Mouse (Mus musculus): ENCODE results near the gene Hmx1. TPM values are rescaled to one million over a fixed set of nuclear protein-coding genes. Genes with fewer than 3 reads are reported as not detected.

The Hmx1 gene
- polyA plus RNA-seq, 2 experiments: not detected

GRCm38 (mm10) chr5:35387834-35388490, 946 bp upstream of the Hmx1 start:
- H3K4me2 ChIP-seq (ENCODE audit: low read depth): peak overlapping the region; percentile 37
- ATAC-seq (ENCODE audit: insufficient read depth) (no peak), DNase-seq (ENCODE audit: low read depth in 3 of 3, low spot score in 3 of 3) (no peak)
- no peaks in the 10 kb centered on the region for H3K4me1 ChIP-seq (replicated peaks; ENCODE audit: control insufficient read depth in 2 of 2, insufficient read depth in 2 of 2, low read length in 1 of 2)
- H3K4me3 ChIP-seq (ENCODE audit: insufficient read depth in 1 of 2, low read depth in 2 of 2, low read length in 2 of 2): peak overlapping the region in 1 of 2 experiments; percentile 27; a peak in 1 of 4 replicates
- no peaks in the 10 kb centered on the region for H3K36me3 ChIP-seq (replicated peaks; ENCODE audit: control insufficient read depth, insufficient read depth, low read depth)
- H3K9me3 ChIP-seq (ENCODE audit: control insufficient read depth, low read length): no peaks in the 10 kb centered on the region
- H3K27ac ChIP-seq: no peak overlapping the region
- H3K9ac ChIP-seq (replicated peaks): no peak overlapping the region
- WGBS (ENCODE audit: insufficient replicate concordance): 4% methylated on average over 38 of the region's 38 CpGs
- TF ChIP-seq EP300 (IDR thresholded peaks at IDR 0.05; ENCODE audit: low read depth): no peak
- no peak for TF ChIP-seq CTCF (IDR thresholded peaks at IDR 0.05; ENCODE audit: low read depth)
- peaks cover 97% of the 10 kb centered on the region for H3K27me3 ChIP-seq (ENCODE audit: control insufficient read depth, insufficient read depth, low read length)

- ATAC-seq (ENCODE audit: insufficient read depth) (no peak), DNase-seq (ENCODE audit: low read depth in 3 of 3, low spot score in 3 of 3) (no peak)
- H3K9me3 ChIP-seq (ENCODE audit: control insufficient read depth, low read length): no peaks in the 10 kb centered on the region
- H3K27ac ChIP-seq: no peak overlapping the region
- 2% methylated on average over 11 of the region's 11 CpGs for WGBS (ENCODE audit: insufficient replicate concordance)
- no peak overlapping the region for H3K4me3 ChIP-seq (ENCODE audit: insufficient read depth in 1 of 2, low read depth in 2 of 2, low read length in 2 of 2)
- no peaks in the 10 kb centered on the region for H3K4me1 ChIP-seq (replicated peaks; ENCODE audit: control insufficient read depth in 2 of 2, insufficient read depth in 2 of 2, low read length in 1 of 2)
- H3K27me3 ChIP-seq (ENCODE audit: control insufficient read depth, insufficient read depth, low read length): peaks cover 98% of the 10 kb centered on the region
- H3K36me3 ChIP-seq (replicated peaks; ENCODE audit: control insufficient read depth, insufficient read depth, low read depth): no peaks in the 10 kb centered on the region
- no peak overlapping the region for H3K9ac ChIP-seq (replicated peaks)
- H3K4me2 ChIP-seq (ENCODE audit: low read depth): no peak overlapping the region
- TF ChIP-seq CTCF (IDR thresholded peaks at IDR 0.05; ENCODE audit: low read depth) (no peak), EP300 (IDR thresholded peaks at IDR 0.05; ENCODE audit: low read depth) (no peak)
These were observed 533 bp downstream of the Hmx1 start for GRCm38 (mm10) chr5:35389441-35389840.

GRCm38 (mm10) chr5:35389915-35390314, 1.0 kb downstream of the Hmx1 start:
- Histone ChIP-seq H3K27ac (no peak overlapping the region), H3K36me3 (replicated peaks; ENCODE audit: control insufficient read depth, insufficient read depth, low read depth) (no peaks in the 10 kb centered on the region), H3K27me3 (ENCODE audit: control insufficient read depth, insufficient read depth, low read length) (peaks cover 98% of the 10 kb centered on the region), H3K4me2 (ENCODE audit: low read depth) (no peak overlapping the region), H3K4me1 (replicated peaks; ENCODE audit: control insufficient read depth in 2 of 2, insufficient read depth in 2 of 2, low read length in 1 of 2) (no peaks in the 10 kb centered on the region), H3K9ac (replicated peaks) (no peak overlapping the region), H3K9me3 (ENCODE audit: control insufficient read depth, low read length) (no peaks in the 10 kb centered on the region), H3K4me3 (ENCODE audit: insufficient read depth in 1 of 2, low read depth in 2 of 2, low read length in 2 of 2) (no peak overlapping the region)
- TF ChIP-seq EP300 (IDR thresholded peaks at IDR 0.05; ENCODE audit: low read depth) (no peak), CTCF (IDR thresholded peaks at IDR 0.05; ENCODE audit: low read depth) (no peak)
- ATAC-seq (ENCODE audit: insufficient read depth) (no peak), DNase-seq (ENCODE audit: low read depth in 3 of 3, low spot score in 3 of 3) (no peak)
- WGBS (ENCODE audit: insufficient replicate concordance): 17% methylated on average over 3 of the region's 3 CpGs

- ATAC-seq (ENCODE audit: insufficient read depth) (no peak), DNase-seq (ENCODE audit: low read depth in 3 of 3, low spot score in 3 of 3) (no peak)
- 3% methylated on average over 22 of the region's 22 CpGs for WGBS (ENCODE audit: insufficient replicate concordance)
These were observed 2.1 kb downstream of the Hmx1 start for GRCm38 (mm10) chr5:35390848-35391655.

More at GRCm38 (mm10) chr5:35390848-35391655, 2.1 kb downstream of the Hmx1 start:
- no peak overlapping the region for H3K4me3 ChIP-seq (ENCODE audit: insufficient read depth in 1 of 2, low read depth in 2 of 2, low read length in 2 of 2)
- H3K36me3 ChIP-seq (replicated peaks; ENCODE audit: control insufficient read depth, insufficient read depth, low read depth): no peaks in the 10 kb centered on the region
- H3K27ac ChIP-seq: no peak overlapping the region
- H3K9me3 ChIP-seq (ENCODE audit: control insufficient read depth, low read length): no peaks in the 10 kb centered on the region
- TF ChIP-seq EP300 (IDR thresholded peaks at IDR 0.05; ENCODE audit: low read depth) (no peak), CTCF (IDR thresholded peaks at IDR 0.05; ENCODE audit: low read depth) (no peak)
- H3K27me3 ChIP-seq (ENCODE audit: control insufficient read depth, insufficient read depth, low read length): peaks cover 99% of the 10 kb centered on the region
- H3K4me2 ChIP-seq (ENCODE audit: low read depth): no peak overlapping the region
- H3K9ac ChIP-seq (replicated peaks): no peak overlapping the region
- H3K4me1 ChIP-seq (replicated peaks; ENCODE audit: control insufficient read depth in 2 of 2, insufficient read depth in 2 of 2, low read length in 1 of 2): no peaks in the 10 kb centered on the region
